Mouse (Mus musculus) embryonic facial prominence, embryonic 15.5 days (tissue): ENCODE measurements at regions not wholly inside any gene's neighbourhood (a gene's known extent, or its start where the extent isn't known, plus 50 kb on each side); places are given as distances from the start of the nearest gene placed in this dataset.

Experiments used
- ATAC-seq: fragments of 200-750 bp; cut with Nextera tagmentation; 2 replicates; pipeline ENCODE4 v1.8.0; 2017; ENCODE audit warnings: low read depth, moderate TSS enrichment; ENCODE audit not compliant: insufficient number of reproducible peaks, low FRiP score, low TSS enrichment
- H3K27ac ChIP-seq: fragments of 300-500 bp; sonication (generic); replicated peaks from 2 replicates; pipeline ENCODE4 v1.5.1; 2015; ENCODE audit warnings: mild to moderate bottlenecking, inconsistent platforms
- H3K27me3 ChIP-seq: fragments of 300-500 bp; sonication (generic); 2 replicates; pipeline ENCODE4 v1.6.1; 2015; ENCODE audit warnings: inconsistent platforms
- H3K36me3 ChIP-seq: fragments of 300-500 bp; sonication (generic); 2 replicates; pipeline ENCODE4 v1.6.1; 2015; ENCODE audit warnings: mild to moderate bottlenecking, inconsistent platforms
- H3K4me1 ChIP-seq: fragments of 300-500 bp; sonication (generic); 2 replicates; pipeline ENCODE4 v1.6.1; 2015; ENCODE audit warnings: inconsistent platforms
- H3K4me2 ChIP-seq: fragments of 300-500 bp; sonication (generic); replicated peaks from 2 replicates; pipeline ENCODE4 v1.6.1; 2015; ENCODE audit warnings: mild to moderate bottlenecking, inconsistent platforms
- H3K4me3 ChIP-seq: fragments of 300-500 bp; sonication (generic); replicated peaks from 2 replicates; pipeline ENCODE4 v1.5.1; 2015; ENCODE audit warnings: mild to moderate bottlenecking, inconsistent platforms
- H3K9ac ChIP-seq: fragments of 300-500 bp; sonication (generic); 2 replicates; pipeline ENCODE4 v1.6.1; 2015; ENCODE audit warnings: inconsistent platforms
- H3K9me3 ChIP-seq: fragments of 300-500 bp; sonication (generic); replicated peaks from 2 replicates; pipeline ENCODE4 v1.6.1; 2016; ENCODE audit warnings: inconsistent platforms
- WGBS: fragments of 180-500 bp; shearing (Covaris S2); methylation state at CpG from one replicate; pipeline ENCODE4 v1.1.7; 2015; 5-methylcytosine and 5-hydroxymethylcytosine counted together

DNA sequence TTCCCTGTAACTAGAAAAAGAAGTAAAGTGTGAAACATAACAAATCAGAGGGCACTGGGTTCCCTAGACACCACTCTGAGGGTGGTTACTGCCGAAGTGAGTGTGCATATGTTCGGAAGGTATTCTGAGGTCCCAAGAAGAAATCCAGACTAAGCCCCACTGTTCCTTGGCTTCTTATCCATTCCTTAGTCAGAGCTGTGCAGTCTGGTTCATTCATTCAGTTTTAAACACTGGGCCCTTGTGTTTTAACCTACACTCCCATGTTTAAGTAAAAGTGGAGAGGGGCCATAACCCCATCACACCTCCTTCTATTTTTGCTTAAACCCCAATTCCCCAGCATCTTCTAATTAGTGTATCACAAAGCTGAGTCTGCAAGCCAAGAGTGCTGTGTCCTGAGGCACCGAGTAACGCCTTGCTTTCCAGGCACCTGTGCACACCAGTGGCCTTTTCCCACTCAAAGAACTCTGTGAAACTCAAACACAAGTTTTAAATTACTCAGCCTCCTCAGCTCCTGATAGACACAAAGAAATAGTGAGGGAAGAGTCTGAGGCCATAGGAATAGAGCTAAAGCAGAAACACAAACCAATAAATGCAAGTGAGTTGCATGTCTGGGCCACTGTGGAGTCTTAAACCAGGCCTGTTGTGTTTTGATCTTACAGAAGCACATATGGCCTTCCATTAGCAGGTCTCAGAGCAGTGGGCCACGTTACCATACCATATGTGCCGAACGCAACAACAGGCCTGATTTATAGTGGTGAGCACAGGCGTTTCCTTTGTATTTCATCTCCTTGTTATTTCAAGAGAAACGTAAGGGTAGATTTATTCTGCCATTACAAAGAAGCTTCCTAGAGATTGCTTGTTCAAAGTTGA is 119.8 kb downstream of the Psat1 start:
- H3K4me3 ChIP-seq = no peak overlapping the region
- ATAC-seq = no peak
- 59% methylated on average over 9 of the region's 9 CpGs for WGBS
- no peak overlapping the region for H3K9ac ChIP-seq
- H3K4me1 ChIP-seq = no peaks in the 10 kb centered on the region; the same call in 1 of the 2 replicates
- H3K27ac ChIP-seq = no peak overlapping the region
- no peaks in the 10 kb centered on the region for H3K27me3 ChIP-seq
- no peak overlapping the region for H3K4me2 ChIP-seq
- H3K36me3 ChIP-seq = no peaks in the 10 kb centered on the region
- H3K9me3 ChIP-seq = no peaks in the 10 kb centered on the region

DNA sequence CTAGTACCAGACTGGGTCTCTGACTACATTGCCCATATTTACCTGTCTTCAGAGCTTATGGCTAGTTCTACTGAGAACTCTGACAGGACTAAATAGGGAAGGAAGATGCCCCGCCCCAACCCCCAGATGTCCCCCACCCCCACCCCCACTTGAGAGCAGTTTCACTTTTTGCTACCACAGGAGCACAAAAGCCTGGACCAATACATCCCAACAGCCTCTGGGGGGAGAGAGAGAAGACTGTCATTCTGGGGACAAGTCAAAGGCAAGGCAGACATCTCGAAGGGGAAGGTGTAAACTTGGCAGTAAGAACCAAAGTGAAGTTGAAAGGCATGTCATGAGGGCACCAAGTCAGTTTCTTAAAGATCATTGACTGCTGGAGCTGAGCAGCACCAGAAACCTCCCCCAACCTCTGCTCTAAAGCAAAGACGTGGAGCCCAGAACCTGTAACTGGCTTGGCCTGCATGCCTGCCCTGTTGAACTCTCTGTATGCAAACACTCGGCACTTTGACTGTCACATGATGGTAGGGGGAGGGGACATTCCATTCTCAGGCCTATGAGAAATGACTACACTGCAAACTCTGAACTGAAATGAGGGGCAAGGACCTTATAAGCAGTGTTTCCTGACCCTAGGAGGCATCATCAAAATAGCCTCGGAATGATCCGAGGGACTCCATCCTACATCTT is 123.3 kb downstream of the Psat1 start:
- WGBS = 76% methylated on average over 6 of the region's 6 CpGs
- H3K27ac ChIP-seq = no peak overlapping the region
- ATAC-seq = no peak
- no peak overlapping the region for H3K9ac ChIP-seq
- no peaks in the 10 kb centered on the region; the same call in 1 of the 2 replicates for H3K4me1 ChIP-seq
- H3K4me3 ChIP-seq = no peak overlapping the region
- no peaks in the 10 kb centered on the region for H3K27me3 ChIP-seq
- no peaks in the 10 kb centered on the region for H3K36me3 ChIP-seq
- no peak overlapping the region for H3K4me2 ChIP-seq
- no peaks in the 10 kb centered on the region for H3K9me3 ChIP-seq

DNA sequence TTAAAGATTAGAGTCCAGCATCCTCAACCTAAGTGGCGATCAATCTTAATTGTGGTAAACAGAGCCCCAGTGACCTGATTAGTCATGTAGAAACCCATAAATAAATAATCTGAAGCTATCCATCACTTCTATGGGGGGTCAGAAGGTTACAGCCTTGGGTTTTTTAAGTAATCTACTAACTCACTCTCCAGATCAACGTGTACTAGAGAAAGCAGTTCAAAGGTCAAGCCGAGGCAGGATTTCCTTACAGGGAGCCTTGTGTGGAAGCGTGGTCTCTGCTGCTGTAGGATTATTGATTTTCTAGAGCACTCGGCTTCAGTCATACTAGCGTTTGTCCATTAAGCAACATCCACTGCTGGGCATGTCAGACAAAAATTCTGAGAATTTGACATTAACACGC is 127.1 kb downstream of the Psat1 start:
- H3K36me3 ChIP-seq = no peaks in the 10 kb centered on the region
- no peak overlapping the region for H3K27ac ChIP-seq
- 50% methylated on average over 7 of the region's 7 CpGs for WGBS
- no peaks in the 10 kb centered on the region for H3K27me3 ChIP-seq
- no peak overlapping the region for H3K9ac ChIP-seq
- no peaks in the 10 kb centered on the region for H3K4me1 ChIP-seq
- H3K9me3 ChIP-seq = no peaks in the 10 kb centered on the region
- no peak overlapping the region for H3K4me2 ChIP-seq
- ATAC-seq = no peak
- no peak overlapping the region for H3K4me3 ChIP-seq

DNA sequence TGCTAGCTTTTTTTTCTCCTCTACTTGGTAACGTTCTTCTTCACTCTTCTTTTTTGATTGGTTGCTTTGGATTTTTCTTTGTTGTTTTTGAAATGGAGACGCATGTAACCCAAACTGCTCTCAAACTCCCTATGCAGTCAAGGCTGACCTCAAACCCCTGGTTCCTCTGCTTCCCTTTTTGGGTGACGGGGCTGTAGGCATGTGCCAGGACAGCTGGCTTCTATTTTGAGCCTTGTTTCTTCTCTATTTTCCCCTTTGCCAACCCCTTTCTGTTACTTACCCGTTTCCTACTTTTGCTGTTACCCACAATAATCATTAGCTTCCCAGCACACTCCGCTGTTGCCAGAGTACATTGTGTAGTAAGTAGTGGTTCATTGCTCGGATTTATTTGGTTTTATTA is 132.0 kb downstream of the Psat1 start:
- H3K4me1 ChIP-seq = no peaks in the 10 kb centered on the region
- no peak for ATAC-seq
- H3K27me3 ChIP-seq = no peaks in the 10 kb centered on the region
- H3K27ac ChIP-seq = no peak overlapping the region
- H3K4me3 ChIP-seq = no peak overlapping the region
- H3K36me3 ChIP-seq = no peaks in the 10 kb centered on the region
- H3K4me2 ChIP-seq = no peak overlapping the region
- 49% methylated on average over 6 of the region's 6 CpGs for WGBS
- no peaks in the 10 kb centered on the region for H3K9me3 ChIP-seq
- H3K9ac ChIP-seq = no peak overlapping the region

DNA sequence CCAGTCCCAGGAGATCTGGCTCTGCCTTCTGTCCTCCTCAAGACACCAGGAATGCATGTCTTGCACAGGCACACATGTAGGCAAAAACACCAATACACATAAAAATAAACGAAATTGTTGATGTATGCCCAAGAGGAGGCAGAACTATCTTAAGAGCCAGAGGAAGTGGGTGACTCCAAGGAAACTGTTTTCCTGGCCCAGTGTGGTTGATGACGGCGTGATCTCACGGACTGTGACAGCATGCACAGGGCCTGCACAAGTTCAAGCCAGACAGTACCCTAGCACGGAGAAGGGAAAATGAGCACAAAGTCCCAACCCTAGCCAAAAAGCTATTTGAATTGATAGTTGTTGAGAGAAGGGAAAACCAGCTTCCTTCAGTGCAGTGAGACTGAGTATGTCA is 138.1 kb downstream of the Psat1 start:
- H3K4me1 ChIP-seq = no peaks in the 10 kb centered on the region
- peaks cover 9% of the 10 kb centered on the region for H3K27me3 ChIP-seq
- no peak; the same call in 1 of the 2 replicates for ATAC-seq
- H3K9ac ChIP-seq = no peak overlapping the region
- no peak overlapping the region for H3K27ac ChIP-seq
- WGBS = 86% methylated on average over 5 of the region's 5 CpGs
- H3K4me3 ChIP-seq = no peak overlapping the region
- no peak overlapping the region for H3K4me2 ChIP-seq
- no peaks in the 10 kb centered on the region for H3K9me3 ChIP-seq
- H3K36me3 ChIP-seq = no peaks in the 10 kb centered on the region

DNA sequence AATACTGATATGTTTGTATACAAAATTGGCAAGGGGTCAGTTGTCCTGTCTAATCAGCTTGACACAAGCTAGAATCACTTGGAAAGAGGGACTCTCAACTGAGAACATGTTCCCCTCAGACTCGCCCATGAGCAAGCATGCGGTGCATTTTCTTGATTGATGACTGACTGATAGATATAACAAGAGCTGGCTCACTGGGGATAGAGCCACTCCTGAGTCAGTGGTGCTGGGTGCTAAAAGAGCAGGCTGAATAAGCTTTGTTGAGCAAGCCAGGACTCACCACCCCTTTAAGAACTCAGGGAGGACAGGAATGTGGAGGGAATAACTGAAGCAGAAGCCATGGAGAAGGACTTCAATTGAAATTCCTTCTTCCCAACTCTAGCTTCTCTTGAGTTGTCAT is 139.5 kb downstream of the Psat1 start:
- Histone ChIP-seq H3K9ac (no peak overlapping the region), H3K4me3 (no peak overlapping the region), H3K27me3 (peaks cover 11% of the 10 kb centered on the region), H3K27ac (no peak overlapping the region), H3K9me3 (no peaks in the 10 kb centered on the region), H3K4me2 (no peak overlapping the region), H3K36me3 (no peaks in the 10 kb centered on the region), H3K4me1 (no peaks in the 10 kb centered on the region)
- no peak for ATAC-seq
- WGBS = 91% methylated on average over 2 of the region's 2 CpGs

DNA sequence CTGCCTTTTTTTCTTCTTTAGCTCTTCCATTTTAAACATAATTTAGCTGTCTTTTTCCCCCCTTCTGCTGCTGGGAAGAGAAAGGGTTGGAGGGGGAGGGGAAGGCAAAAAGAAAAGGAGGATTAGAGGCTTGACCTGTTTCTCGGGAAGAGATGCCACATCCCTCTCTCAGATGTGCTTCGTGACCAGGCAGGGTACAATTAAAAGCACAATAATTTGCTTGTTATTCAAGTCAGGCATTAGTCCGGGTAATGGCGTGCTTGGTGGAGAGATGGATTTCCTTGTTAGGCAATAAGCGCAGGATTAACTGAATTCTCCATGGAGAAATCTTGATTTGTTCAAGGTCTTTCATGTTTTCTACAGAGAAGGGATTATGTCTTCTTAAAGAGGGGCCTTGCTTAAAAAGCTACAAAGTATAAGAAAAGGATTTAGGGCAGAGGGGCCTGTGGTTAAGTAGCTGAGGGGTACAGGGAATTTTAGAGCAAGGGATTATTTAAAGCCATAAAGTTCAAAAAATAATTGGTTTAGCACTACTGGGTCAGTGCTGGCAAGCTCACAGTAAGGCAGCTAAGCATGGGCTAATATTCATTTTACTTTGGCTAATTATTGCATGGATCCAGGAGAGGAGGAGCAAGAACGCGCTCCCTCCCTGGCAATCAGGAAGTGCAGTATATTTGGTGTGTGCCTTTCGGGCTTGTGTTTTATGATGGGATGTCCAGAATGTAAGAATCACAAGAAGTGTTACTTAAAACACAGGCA is 143.8 kb downstream of the Psat1 start:
- no peak overlapping the region for H3K9ac ChIP-seq
- peaks cover 11% of the 10 kb centered on the region for H3K27me3 ChIP-seq
- no peak overlapping the region for H3K27ac ChIP-seq
- H3K4me3 ChIP-seq = no peak overlapping the region
- no peak for ATAC-seq
- no peak overlapping the region for H3K4me2 ChIP-seq
- peaks cover 9% of the 10 kb centered on the region for H3K4me1 ChIP-seq
- no peaks in the 10 kb centered on the region for H3K36me3 ChIP-seq
- 30% methylated on average over 8 of the region's 8 CpGs for WGBS
- H3K9me3 ChIP-seq = no peaks in the 10 kb centered on the region

DNA sequence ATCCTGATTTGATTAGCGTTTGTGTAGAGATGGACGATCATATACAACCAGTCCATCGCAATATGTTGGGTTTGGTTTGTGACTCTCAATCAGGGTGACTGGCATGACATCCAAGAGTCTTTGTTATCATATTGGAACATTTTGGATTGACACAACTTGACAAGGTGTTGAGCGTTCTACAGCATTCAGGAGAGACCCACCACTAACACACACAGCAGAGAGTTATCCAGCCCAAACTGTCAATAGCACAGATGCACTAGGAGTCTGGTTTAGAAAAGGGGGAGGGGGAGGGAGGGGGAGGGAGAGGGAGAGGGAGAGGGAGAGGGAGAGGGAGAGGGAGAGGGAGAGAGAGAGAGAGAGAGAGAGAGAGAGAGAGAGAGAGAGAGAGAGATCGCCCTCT is 144.5 kb downstream of the Psat1 start:
- Histone ChIP-seq H3K27me3 (peaks cover 11% of the 10 kb centered on the region), H3K36me3 (no peaks in the 10 kb centered on the region), H3K27ac (no peak overlapping the region), H3K4me2 (no peak overlapping the region), H3K9ac (no peak overlapping the region), H3K4me1 (peaks cover 9% of the 10 kb centered on the region), H3K4me3 (no peak overlapping the region), H3K9me3 (no peaks in the 10 kb centered on the region)
- no peak for ATAC-seq
- 45% methylated on average over 5 of the region's 5 CpGs for WGBS

DNA sequence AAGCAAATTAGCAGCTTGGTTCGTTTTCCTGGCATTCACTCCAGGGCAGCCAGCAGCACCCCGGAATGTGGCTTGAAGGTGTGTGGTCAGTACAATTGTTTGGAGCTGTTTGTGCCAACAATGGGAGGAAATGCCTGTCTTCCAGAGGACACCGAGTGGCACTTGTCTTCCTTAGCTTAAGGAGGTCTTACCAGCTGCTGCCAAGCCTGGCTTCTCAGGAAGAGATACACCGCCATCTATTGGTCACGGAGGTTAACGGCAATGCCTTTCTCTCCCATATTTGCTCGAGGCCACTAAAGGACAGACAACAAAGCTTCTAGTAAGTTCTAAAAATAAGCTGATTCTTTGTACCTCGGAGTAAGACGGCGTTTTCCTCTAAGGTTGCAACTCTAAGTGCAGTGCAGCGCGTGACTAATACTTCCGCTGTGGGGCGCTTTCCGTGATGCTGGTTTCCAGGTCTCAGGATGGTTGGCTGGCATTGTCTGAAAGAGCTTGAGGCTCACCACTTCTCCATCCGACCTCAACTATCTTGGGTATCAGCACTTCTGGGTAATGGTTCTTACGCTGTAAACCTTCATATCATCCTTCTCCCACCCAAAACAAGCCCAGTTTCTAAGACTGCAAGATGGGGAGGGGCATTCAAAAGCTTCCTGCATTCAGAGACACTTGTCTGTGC is 145.2 kb downstream of the Psat1 start:
- H3K36me3 ChIP-seq = no peaks in the 10 kb centered on the region
- no peak overlapping the region for H3K27ac ChIP-seq
- no peak overlapping the region for H3K9ac ChIP-seq
- H3K4me3 ChIP-seq = peak overlapping the region; percentile 33
- H3K9me3 ChIP-seq = no peaks in the 10 kb centered on the region
- peaks cover 11% of the 10 kb centered on the region for H3K27me3 ChIP-seq
- H3K4me2 ChIP-seq = peak overlapping the region; percentile 58
- H3K4me1 ChIP-seq = peaks cover 9% of the 10 kb centered on the region
- WGBS = 2% methylated on average over 17 of the region's 17 CpGs
- ATAC-seq = 0 out of 2 replicates have a peak, but pooled peaks have one; percentile 41

DNA sequence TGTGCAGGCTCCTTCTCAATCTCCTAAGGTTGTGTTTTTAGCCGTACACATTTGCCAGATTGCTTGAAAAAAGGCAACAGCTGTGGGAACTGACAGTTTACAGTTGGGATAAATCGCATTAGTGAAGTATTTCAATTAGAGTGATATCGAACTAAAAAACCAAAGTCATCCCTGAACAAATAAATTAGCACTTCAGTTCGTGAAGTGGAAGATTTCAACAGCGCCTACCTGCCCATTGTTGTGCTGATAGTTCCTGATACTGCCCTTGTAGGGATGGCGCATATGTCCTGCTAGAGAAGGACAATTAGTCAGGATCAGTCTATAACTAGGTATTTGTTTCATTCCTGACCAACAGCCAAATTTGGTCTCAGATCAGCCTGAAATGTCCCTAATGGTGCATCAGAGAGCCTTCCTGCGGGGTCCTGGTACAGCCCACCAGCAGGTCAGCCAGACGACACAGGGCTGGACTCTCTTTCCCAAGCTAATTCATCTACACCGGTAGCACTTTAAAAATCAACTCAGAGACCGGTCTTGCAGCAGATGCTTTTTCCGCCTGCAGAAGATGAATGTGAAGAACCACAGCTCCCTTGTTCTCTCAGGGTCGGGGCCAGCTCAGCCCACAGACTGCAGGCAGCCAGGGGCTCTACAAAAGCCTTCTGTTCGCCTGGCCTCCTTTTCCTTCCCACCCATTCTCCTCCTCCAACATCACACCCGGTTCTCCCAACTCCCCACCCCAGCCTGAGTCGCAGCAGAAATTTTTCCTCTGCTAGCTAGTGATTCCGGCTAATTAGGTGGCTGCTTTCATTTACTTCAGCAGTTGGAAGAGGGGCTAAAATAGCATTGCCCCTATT is 146.1 kb downstream of the Psat1 start:
- no peak for ATAC-seq
- Histone ChIP-seq H3K9me3 (no peaks in the 10 kb centered on the region), H3K4me2 (peak overlapping the region; percentile 58), H3K27ac (peak overlapping the region; percentile 44; the same call in 1 of the 2 replicates), H3K9ac (no peak overlapping the region), H3K4me3 (peak overlapping the region; percentile 33), H3K27me3 (peaks cover 11% of the 10 kb centered on the region), H3K4me1 (peaks cover 13% of the 10 kb centered on the region), H3K36me3 (no peaks in the 10 kb centered on the region)
- WGBS = 15% methylated on average over 16 of the region's 16 CpGs
